Mouse (Mus musculus): ENCODE results near the gene Pcdh10.

Pcdh10 gene

DNA sequence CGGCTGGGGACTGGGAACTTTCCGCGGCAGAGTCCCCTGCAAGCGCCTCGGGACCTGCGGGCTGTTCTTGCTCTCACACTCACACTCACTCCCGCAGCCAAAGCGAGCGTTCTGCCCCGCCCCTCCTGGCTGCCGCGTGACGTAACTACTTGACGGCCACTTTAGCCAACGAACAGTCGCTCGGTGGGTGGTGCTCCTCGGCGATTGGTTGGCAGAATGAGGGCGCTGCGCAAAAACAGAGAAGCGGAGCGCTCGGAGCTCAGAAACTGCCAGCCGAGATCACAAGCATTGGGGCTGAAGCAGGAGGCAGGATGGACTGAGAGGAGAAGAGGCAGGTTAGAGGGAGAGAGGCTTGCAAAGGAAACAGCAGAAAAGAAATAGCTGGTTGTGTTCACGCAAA lies at the start of gene Pcdh10:
TSS of gene Pcdh10 (plus strand) at position 254 of the 400 bp plus-strand sequence.
- peaks cover 79% of the 10 kb centered on the region for H3K27me3 ChIP-seq (ENCODE audit: insufficient read depth, low read length)
- no peaks in the 10 kb centered on the region for H3K9me3 ChIP-seq (ENCODE audit: low read length)
- peak within 1 kb of the TSS; percentile 76 for H3K4me3 ChIP-seq (replicated peaks; ENCODE audit: low read length)
- H3K36me3 ChIP-seq (ENCODE audit: insufficient read depth, low read length): no peaks in the 10 kb centered on the region
- H3K4me1 ChIP-seq (replicated peaks; ENCODE audit: low read depth, low read length): peaks cover 55% of the 10 kb centered on the region
- no peak for TF ChIP-seq POU5F1 (IDR thresholded peaks at IDR 0.05; ENCODE audit: borderline replicate concordance, low read length)
- no peak for TF ChIP-seq NANOG (IDR thresholded peaks at IDR 0.05; ENCODE audit: borderline replicate concordance, low read length)
- TF ChIP-seq CTCF (conservative IDR thresholded peaks at IDR 0.05; ENCODE audit: low read length): no peak

- Histone ChIP-seq H3K4me3 (replicated peaks; ENCODE audit: low read length) (no peak overlapping the region), H3K36me3 (ENCODE audit: insufficient read depth, low read length) (no peaks in the 10 kb centered on the region), H3K4me1 (replicated peaks; ENCODE audit: low read depth, low read length) (no peaks in the 10 kb centered on the region), H3K9me3 (ENCODE audit: low read length) (no peaks in the 10 kb centered on the region), H3K27me3 (ENCODE audit: insufficient read depth, low read length) (no peaks in the 10 kb centered on the region)
- TF ChIP-seq POU5F1 (IDR thresholded peaks at IDR 0.05; ENCODE audit: borderline replicate concordance, low read length): no peak
- no peak for TF ChIP-seq NANOG (IDR thresholded peaks at IDR 0.05; ENCODE audit: borderline replicate concordance, low read length)
- no peak for TF ChIP-seq CTCF (conservative IDR thresholded peaks at IDR 0.05; ENCODE audit: low read length)
Measured at GRCm38 (mm10) chr3:45355919-45356318, 22.3 kb upstream of the Pcdh10 start.

- TF ChIP-seq POU5F1 (IDR thresholded peaks at IDR 0.05; ENCODE audit: borderline replicate concordance, low read length): no peak
- peak; percentile 30 for TF ChIP-seq CTCF (conservative IDR thresholded peaks at IDR 0.05; ENCODE audit: low read length)
- TF ChIP-seq NANOG (IDR thresholded peaks at IDR 0.05; ENCODE audit: borderline replicate concordance, low read length): no peak
- H3K4me3 ChIP-seq (replicated peaks; ENCODE audit: low read length): no peak overlapping the region
- no peaks in the 10 kb centered on the region for H3K36me3 ChIP-seq (ENCODE audit: insufficient read depth, low read length)
- H3K9me3 ChIP-seq (ENCODE audit: low read length): no peaks in the 10 kb centered on the region
- no peaks in the 10 kb centered on the region for H3K4me1 ChIP-seq (replicated peaks; ENCODE audit: low read depth, low read length)
- H3K27me3 ChIP-seq (ENCODE audit: insufficient read depth, low read length): no peaks in the 10 kb centered on the region
Measured at GRCm38 (mm10) chr3:45368952-45369351, 9.2 kb upstream of the Pcdh10 start.

DNA sequence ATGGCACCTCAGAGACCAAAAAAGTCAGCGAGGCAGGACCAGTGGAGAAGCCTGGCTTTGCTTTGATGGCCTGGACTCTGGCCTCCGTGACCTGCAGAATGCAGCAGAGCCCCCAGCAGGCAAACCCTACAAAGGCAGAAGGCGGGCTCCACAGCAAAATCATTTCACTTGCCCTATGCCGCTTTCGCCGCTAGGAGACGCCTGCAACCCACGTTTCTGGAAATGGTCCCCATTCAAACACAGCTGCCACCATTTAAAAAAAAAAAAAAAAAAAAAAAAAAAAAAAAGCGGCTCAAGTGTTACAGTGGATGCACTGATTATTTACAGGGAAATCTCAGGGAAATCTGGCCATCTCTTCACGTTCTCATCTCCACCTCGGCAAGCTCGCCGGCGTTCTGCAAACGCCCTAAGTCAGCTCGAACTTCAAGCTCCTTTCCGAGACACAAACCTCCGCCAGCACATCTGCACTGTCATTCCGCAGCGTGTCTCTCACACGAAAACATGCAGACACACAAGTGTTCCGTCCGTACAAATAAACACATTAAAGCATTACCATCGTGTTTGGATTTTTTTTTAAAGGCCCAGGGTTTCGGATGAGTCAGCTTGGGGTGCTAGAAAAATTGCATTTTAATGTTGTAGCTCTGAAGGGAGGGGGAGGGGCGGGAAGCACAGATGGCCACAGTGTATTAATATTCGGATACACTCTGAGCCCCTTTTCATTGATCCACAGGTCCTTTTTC lies 2.3 kb upstream of the Pcdh10 start:
- TF ChIP-seq CTCF (conservative IDR thresholded peaks at IDR 0.05; ENCODE audit: low read length) (peak; percentile 73), POU5F1 (IDR thresholded peaks at IDR 0.05; ENCODE audit: borderline replicate concordance, low read length) (no peak), NANOG (IDR thresholded peaks at IDR 0.05; ENCODE audit: borderline replicate concordance, low read length) (no peak)
- Histone ChIP-seq H3K27me3 (ENCODE audit: insufficient read depth, low read length) (peaks cover 61% of the 10 kb centered on the region), H3K9me3 (ENCODE audit: low read length) (no peaks in the 10 kb centered on the region), H3K4me3 (replicated peaks; ENCODE audit: low read length) (peak overlapping the region; percentile 69), H3K4me1 (replicated peaks; ENCODE audit: low read depth, low read length) (peaks cover 45% of the 10 kb centered on the region), H3K36me3 (ENCODE audit: insufficient read depth, low read length) (no peaks in the 10 kb centered on the region)

DNA sequence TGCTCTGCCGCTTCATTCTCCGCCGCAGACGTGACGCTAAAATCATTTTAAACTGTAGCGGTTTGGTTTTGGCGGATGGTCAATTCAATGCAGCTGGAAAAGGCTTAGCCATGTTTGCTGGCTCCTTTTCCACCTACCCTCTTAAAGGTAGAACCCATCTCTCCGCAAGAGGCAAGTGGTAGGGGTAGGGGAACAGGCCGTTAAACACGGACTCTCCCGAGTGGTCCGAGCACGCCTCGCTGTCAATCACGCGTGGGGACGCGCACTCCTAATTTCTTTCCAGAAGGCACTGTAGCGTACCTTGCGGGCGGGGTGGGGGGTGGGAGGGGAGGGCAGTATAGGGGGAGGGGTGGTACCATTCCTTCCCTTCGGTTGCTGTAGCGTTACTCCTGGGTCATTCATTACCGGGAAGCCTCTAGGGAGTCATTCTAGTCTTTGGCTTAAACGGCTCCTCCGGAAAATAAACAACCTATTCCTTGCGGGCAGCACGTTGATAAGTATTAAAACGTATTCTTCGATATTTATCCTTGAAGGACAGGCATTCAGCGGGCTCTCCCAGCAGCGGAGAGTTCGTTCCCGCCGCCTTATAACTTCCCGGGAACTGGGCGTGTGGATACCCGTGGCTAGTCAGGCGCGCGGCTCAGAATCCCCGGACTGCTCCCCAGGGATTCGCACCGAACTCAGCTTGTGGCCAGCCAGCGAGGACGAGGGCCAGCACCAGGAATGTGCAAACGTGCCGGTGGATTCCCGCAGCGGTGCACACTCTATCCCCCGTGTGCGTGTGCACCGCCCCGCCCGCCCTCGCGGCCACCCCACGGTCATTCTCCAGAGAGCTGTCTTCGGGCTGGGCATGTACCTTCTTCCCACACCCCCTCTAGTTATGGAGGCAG lies 1.5 kb upstream of the Pcdh10 start:
- H3K27me3 ChIP-seq (ENCODE audit: insufficient read depth, low read length): peaks cover 69% of the 10 kb centered on the region
- H3K4me1 ChIP-seq (replicated peaks; ENCODE audit: low read depth, low read length): peaks cover 51% of the 10 kb centered on the region
- H3K4me3 ChIP-seq (replicated peaks; ENCODE audit: low read length): peak overlapping the region; percentile 76
- H3K36me3 ChIP-seq (ENCODE audit: insufficient read depth, low read length): no peaks in the 10 kb centered on the region
- H3K9me3 ChIP-seq (ENCODE audit: low read length): no peaks in the 10 kb centered on the region
- TF ChIP-seq CTCF (conservative IDR thresholded peaks at IDR 0.05; ENCODE audit: low read length): no peak
- no peak for TF ChIP-seq NANOG (IDR thresholded peaks at IDR 0.05; ENCODE audit: borderline replicate concordance, low read length)
- no peak for TF ChIP-seq POU5F1 (IDR thresholded peaks at IDR 0.05; ENCODE audit: borderline replicate concordance, low read length)

DNA sequence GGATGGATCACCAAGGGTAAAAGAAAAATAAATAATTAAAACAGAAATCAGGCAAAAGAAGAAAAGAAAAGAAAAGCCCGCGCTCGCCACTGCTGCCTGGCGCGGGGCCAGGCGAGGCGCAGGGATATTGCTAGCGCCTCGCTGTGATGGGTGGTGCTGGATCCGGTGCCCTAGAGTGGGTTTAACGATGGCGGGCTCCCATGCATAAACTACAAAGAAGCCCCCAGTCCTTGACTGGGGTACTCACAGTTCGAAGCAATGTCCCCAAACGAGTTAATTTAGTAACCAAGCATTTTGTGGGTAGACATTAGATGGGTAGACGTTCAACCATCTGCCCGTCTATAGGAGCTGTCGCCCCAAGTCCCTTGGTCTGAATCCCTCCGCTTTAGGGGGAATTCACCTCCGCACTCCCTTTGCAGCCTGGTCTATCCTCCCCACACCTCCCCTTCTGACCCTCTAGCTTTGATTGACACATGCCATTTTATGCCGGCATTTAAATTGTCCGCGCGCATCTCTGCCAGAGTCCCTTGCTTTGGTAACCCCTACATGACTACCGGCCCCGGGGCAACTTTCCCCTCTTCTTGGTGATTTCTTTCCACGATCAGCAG lies 703 bp upstream of the Pcdh10 start:
- Histone ChIP-seq H3K36me3 (ENCODE audit: insufficient read depth, low read length) (no peaks in the 10 kb centered on the region), H3K27me3 (ENCODE audit: insufficient read depth, low read length) (peaks cover 76% of the 10 kb centered on the region), H3K4me1 (replicated peaks; ENCODE audit: low read depth, low read length) (peaks cover 55% of the 10 kb centered on the region), H3K9me3 (ENCODE audit: low read length) (no peaks in the 10 kb centered on the region), H3K4me3 (replicated peaks; ENCODE audit: low read length) (peak overlapping the region; percentile 76)
- TF ChIP-seq NANOG (IDR thresholded peaks at IDR 0.05; ENCODE audit: borderline replicate concordance, low read length) (no peak), CTCF (conservative IDR thresholded peaks at IDR 0.05; ENCODE audit: low read length) (no peak), POU5F1 (IDR thresholded peaks at IDR 0.05; ENCODE audit: borderline replicate concordance, low read length) (no peak)

DNA sequence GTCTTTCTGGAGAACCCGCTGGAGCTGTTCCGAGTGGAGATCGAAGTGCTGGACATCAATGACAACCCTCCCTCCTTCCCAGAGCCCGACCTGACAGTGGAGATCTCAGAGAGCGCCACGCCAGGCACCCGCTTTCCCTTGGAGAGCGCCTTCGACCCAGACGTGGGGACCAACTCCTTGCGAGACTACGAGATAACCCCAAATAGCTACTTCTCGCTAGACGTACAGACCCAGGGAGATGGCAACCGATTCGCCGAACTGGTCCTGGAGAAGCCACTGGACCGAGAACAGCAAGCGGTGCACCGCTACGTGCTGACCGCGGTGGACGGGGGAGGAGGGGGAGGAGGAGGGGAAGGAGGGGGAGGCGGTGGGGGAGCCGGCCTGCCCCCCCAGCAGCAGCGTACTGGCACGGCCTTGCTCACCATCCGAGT lies 1.4 kb downstream of the Pcdh10 start:
- Histone ChIP-seq H3K27me3 (ENCODE audit: insufficient read depth, low read length) (peaks cover 76% of the 10 kb centered on the region), H3K9me3 (ENCODE audit: low read length) (no peaks in the 10 kb centered on the region), H3K4me1 (replicated peaks; ENCODE audit: low read depth, low read length) (peaks cover 55% of the 10 kb centered on the region), H3K4me3 (replicated peaks; ENCODE audit: low read length) (peak overlapping the region; percentile 73), H3K36me3 (ENCODE audit: insufficient read depth, low read length) (no peaks in the 10 kb centered on the region)
- TF ChIP-seq CTCF (conservative IDR thresholded peaks at IDR 0.05; ENCODE audit: low read length) (no peak), NANOG (IDR thresholded peaks at IDR 0.05; ENCODE audit: borderline replicate concordance, low read length) (no peak), POU5F1 (IDR thresholded peaks at IDR 0.05; ENCODE audit: borderline replicate concordance, low read length) (no peak)

Measured in E14TG2a.4 (cell line).